Mouse (Mus musculus) right cerebral cortex, postnatal 10 days (tissue): ENCODE data around the gene 6330403K07Rik.

Source experiments
- DNase-seq, 2 experiments: peaks; one replicate each; pipeline ENCODE4 v3.0.0; 2021; ENCODE audit warnings: low spot score in 2 of 2

Gene 6330403K07Rik

DNA sequence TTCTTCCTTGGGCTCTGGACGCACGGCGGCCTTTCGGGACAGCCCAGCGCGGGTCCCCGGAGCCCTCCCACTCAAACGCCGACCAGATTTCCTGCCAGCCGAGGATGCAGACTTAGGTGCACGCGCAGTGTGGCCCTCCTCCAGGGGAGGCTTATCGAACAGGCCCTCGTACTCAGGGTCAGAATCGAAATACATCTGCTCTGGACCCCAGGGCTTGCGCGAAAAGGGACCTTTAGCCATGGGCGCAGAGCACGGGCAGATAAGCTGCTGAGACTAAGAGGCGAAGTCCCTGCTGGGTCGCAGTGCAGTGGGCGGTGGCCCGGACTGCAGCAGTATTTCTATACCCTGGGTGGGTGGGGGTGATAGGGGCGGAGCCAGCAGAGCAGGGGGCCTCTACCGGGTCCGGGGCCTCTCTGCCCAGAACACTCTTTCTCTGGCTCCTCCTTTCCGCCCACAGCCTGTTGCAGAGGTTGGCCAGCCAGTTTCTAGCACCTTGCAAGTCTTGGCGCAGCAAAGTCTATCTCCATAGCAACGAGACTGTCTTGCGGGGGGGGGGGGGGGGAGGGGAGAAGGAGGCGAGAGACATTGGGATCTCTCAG, at the start of gene 6330403K07Rik:
Gene 6330403K07Rik, minus strand, starts transcription at position 351 of the 599 bp plus-strand sequence.
- peak; percentile 83 to 91 for DNase-seq

GRCm38 (mm10) chr11:71076342-71076741, 43.0 kb upstream of the 6330403K07Rik start:
- no peak for DNase-seq

DNA sequence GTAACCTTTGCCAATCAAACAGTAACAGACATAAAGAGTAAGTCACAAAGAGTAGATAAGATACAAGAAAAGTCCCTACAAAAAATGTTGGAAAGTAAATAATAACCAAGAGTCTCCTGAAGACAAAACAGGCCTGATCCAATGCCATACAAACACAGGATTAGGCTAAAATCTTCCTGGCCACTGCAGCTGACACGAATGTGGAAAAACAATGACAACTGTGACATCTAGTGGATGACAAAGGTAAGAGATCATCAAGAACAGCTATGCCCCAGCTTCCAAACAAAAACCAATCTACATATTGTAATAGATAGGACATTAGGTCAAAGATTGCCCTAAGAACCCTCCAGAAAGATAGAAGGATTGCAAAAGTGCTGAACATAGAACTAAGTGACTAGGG, 19.2 kb upstream of the 6330403K07Rik start:
- no peak for DNase-seq

- no peak for DNase-seq
Observed at GRCm38 (mm10) chr11:71039526-71040298, 6.4 kb upstream of the 6330403K07Rik start.

- peak; percentile 54 to 65 for DNase-seq
Observed at GRCm38 (mm10) chr11:71032491-71033162, 686 bp downstream of the 6330403K07Rik start.

GRCm38 (mm10) chr11:71032070-71032469, 1.2 kb downstream of the 6330403K07Rik start:
- DNase-seq = no peak

GRCm38 (mm10) chr11:71029403-71030118, 3.8 kb downstream of the 6330403K07Rik start:
- DNase-seq = no peak

DNA sequence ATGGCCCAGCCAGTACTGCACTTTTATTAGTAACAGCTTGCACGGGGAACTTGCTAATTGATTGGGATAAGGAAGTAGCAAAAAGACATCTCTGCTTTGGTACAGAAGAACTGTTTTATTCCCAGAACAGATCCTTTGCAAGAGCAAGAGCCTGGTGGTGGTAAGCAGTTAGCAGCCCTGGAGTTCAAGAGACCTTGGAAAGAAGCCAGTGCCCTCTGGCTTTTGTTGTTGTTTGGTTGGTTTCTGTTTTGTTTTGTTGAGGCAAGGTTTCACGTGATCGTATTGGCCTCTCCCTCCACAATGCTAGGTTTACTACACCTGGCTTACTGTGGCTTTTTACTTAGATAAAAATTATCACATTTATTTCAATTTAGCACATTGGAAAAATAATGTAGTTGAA, 5.0 kb downstream of the 6330403K07Rik start:
- no peak for DNase-seq

DNA sequence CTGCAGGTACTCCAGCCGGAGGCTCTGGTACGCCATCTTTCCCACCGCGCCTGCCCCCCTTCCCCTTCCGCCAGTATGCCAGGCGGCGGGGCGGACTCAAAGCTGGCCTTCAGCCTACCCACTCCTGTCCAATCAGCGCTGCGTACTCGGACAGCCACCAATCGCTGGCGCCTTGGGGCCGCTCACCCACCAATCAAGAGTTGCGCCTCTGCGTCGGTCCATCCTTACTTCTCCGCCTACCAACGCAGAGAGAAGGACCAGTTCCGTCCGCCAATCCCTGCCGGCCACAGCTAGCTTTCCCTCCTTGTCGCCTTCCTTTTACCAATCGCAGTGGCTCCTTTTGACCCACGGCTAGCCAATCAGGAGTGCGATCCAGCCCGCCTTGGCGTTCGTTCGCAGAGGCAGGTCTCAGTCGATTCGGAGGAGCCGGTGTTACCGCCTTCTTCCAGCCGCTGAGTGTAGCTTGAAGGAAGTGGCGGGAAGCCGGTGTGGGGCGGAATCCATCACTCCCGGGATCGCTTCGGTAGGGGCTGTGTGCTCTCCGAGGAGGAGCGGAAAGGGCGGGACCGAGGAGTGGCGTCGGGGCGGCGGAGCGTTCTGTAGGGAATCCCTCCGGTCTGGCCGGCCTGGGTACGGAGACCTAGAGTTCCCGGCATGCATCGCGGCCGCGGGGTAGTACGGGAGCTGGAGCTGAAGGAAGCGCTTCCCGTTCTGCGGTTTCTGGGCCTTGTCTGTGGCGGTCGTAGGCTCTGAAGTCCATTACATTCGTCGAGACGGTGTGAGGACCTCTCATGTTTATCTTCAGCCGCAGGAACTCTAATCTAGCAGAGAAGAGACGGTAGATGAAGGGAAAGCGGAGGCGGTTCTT, 13.9 kb downstream of the 6330403K07Rik start, which contains the start of the genes Mis12 and Derl2:
Gene Mis12, plus strand, starts transcription at position 411 of the 868 bp plus-strand sequence.
Gene Derl2, minus strand, starts transcription at position 641 of the 868 bp plus-strand sequence.
- peak; percentile 99 to 100 for DNase-seq

GRCm38 (mm10) chr11:71018416-71019200, 14.7 kb downstream of the 6330403K07Rik start:
- no peak for DNase-seq

DNA sequence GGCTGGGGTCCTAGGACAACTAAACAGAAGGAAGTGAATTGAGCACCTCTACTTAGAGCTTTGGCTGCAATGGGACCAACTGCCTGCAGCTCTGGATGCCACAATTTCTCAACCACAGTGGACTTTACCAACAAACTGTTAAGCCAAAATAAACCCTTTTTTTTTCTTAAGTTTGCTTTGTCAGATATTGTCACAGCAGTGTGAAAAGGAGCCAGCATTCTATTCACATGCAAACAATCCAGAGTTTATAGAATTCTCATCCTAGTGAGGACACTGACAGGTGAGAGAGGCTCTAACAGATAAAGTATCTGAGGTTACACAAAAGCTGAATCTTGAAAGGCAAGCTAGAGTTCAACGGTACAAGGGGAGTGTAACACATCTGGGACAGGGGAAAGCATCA, 16.3 kb downstream of the 6330403K07Rik start:
- no peak for DNase-seq

GRCm38 (mm10) chr11:71012743-71013142, 20.6 kb downstream of the 6330403K07Rik start:
- DNase-seq = no peak

DNA sequence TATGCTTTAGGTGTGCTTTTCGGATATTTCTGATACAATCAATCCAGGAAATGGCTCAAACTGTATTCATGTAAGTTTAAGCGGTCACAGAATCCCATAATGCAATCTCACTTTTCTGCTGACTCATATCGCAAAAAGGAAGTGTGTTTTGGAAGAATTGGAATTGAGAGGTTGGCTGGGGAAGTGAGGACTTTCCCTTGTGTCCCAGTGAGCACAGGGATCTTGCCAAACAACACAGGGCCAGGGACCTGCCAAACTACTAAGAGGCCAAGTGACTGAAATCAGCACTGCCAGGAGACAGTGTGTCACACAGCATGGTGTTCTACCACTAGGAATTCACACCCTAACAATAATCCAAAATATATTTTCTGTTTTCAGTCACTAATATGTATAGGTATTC, 25.0 kb downstream of the 6330403K07Rik start:
- no peak for DNase-seq

GRCm38 (mm10) chr11:71007831-71008230, 25.5 kb downstream of the 6330403K07Rik start:
- DNase-seq = no peak

DNA sequence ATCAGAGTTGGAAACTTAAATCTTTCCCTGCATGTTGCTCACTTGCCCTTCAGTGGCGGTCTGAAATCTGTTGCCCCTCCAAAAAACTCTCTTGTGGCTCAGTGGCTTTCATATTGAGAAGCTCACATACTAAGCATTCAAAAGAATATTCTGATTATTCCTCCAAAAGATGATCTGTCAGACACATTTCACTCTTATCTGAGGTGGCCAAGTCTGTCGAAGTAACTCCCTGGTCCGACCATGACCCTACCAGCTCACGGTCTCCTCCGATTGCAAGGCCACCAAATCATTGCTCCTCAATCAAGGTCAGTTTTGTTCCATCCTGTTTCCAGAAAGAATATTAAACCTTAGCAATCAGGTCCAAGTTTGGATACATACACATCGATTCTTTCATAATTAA, 26.3 kb downstream of the 6330403K07Rik start:
- no peak for DNase-seq

DNA sequence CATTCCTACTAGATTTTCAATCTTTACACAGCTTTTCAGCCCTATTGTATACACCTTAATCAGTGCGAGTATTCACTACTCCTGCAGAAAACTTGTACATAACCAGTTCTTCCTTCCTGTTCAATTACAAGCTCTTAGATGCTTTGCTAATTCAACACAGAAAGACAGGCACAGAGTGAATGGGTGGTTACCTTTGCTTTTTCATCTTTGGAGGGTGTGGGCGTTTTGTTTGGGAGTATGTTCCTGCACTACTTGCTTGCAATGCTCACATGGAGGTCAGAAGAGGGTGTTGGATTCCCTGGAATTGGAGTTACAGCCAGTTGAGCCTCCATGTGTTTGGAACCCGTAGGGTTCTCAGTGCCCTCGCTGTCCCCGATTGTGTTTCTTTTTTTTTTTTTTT, 28.3 kb downstream of the 6330403K07Rik start:
- no peak for DNase-seq

- peak; percentile 99 for DNase-seq
Observed at GRCm38 (mm10) chr11:71004316-71004773, 29.0 kb downstream of the 6330403K07Rik start, which contains the start of gene Dhx33. Dhx33 (minus strand) TSS chr11:71004437.

- peak in 1 of 2 experiments; percentile 70 for DNase-seq
Observed at GRCm38 (mm10) chr11:71003611-71004315, 29.6 kb downstream of the 6330403K07Rik start.

DNA sequence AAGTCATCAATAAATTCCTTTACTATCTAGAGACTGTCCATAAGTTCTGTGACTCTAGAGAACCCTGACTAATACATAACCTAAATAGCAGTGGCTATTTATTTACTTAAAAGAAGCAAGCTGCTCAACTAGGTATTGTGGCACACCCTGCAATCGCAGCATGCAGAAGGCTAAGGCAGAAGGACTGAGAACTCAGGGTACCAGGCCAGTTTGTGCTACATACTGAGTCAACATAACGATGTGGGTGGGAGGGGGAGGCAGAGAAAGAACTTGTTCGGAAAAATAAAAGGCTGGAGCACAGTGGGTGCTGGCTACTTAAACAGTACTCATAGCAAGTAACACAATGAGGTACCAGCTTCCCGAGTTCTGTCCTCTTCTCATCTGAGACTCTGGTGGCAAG, 32.1 kb downstream of the 6330403K07Rik start:
- DNase-seq = no peak
